Mouse (Mus musculus): ENCODE measurements around the gene Dcpp1. TPM values are rescaled to one million over a fixed set of nuclear protein-coding genes. Genes with fewer than 3 reads are reported as not detected.
"Not testable (repeated sequence)": the region's sequence is repeated elsewhere in the genome, so short reads cannot be mapped to it uniquely, and the experiment has no call there.

Dcpp1 gene
- not detected in 2 replicates for total RNA-seq (2017)

- ATAC-seq (replicated peaks in 1 of 2; ENCODE audit: insufficient read depth in 1 of 2, low FRiP score in 2 of 2, low TSS enrichment in 1 of 2, low read depth in 1 of 2, poor library complexity in 2 of 2, severe bottlenecking in 2 of 2) = not testable (repeated sequence)
These were observed at the start of gene Dcpp1, which contains the start of gene Dcpp2 for GRCm38 (mm10) chr17:23880576-23880975. Dcpp1 (plus strand) TSS chr17:23880876. Dcpp2 (plus strand) TSS chr17:23880880.

GRCm38 (mm10) chr17:23831201-23831600 is 49.5 kb upstream of the Dcpp1 start:
- no peak for ATAC-seq (replicated peaks in 1 of 2; ENCODE audit: insufficient read depth in 1 of 2, low FRiP score in 2 of 2, low TSS enrichment in 1 of 2, low read depth in 1 of 2, poor library complexity in 2 of 2, severe bottlenecking in 2 of 2)

DNA sequence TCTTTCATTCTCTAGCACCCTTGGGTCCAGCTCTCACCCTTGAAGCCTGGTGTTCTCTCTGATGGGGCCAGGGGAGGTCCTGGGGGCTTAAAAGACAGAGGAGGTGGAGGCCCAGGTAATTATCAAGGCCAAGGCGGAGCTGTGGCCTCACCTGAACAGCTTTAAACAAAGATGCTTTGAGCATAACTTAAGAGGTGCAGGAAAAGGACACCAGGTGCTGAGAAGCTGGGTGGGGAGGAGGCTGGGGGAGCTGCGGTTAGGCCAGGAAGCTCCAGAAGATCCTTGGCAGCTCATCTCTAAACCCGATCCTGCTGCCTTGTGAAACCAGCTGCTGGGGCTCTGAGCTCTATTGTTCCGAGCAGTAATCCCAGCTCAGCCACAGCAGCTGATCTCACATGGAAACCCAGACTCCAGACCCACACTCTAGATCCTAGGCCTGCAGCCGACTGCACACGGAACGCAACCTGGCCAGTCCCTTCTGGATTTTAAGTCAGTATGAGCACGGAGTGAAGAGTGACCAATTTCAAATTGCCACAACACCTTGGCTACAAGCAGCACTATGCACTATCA is 44.6 kb upstream of the Dcpp1 start, which contains the start of gene Prss33:
Gene Prss33, minus strand, starts transcription at position 51 of the 570 bp plus-strand sequence.
- no peak; a peak in 1 of 4 replicates for ATAC-seq (replicated peaks in 1 of 2; ENCODE audit: insufficient read depth in 1 of 2, low FRiP score in 2 of 2, low TSS enrichment in 1 of 2, low read depth in 1 of 2, poor library complexity in 2 of 2, severe bottlenecking in 2 of 2)

GRCm38 (mm10) chr17:23841145-23841544 is 39.5 kb upstream of the Dcpp1 start:
- peak; percentile 59 to 63 for ATAC-seq (replicated peaks in 1 of 2; ENCODE audit: insufficient read depth in 1 of 2, low FRiP score in 2 of 2, low TSS enrichment in 1 of 2, low read depth in 1 of 2, poor library complexity in 2 of 2, severe bottlenecking in 2 of 2)

- ATAC-seq (replicated peaks in 1 of 2; ENCODE audit: insufficient read depth in 1 of 2, low FRiP score in 2 of 2, low TSS enrichment in 1 of 2, low read depth in 1 of 2, poor library complexity in 2 of 2, severe bottlenecking in 2 of 2) = no peak
These were observed 37.4 kb upstream of the Dcpp1 start for GRCm38 (mm10) chr17:23843141-23843811.

GRCm38 (mm10) chr17:23843812-23844273 is 36.8 kb upstream of the Dcpp1 start, which contains the start of the genes Prss32 and Prss41:
Prss32 (plus strand) TSS chr17:23843855.
Prss41 (minus strand) TSS chr17:23844172.
- peak; percentile 49 to 67; a peak in 3 of 4 replicates for ATAC-seq (replicated peaks in 1 of 2; ENCODE audit: insufficient read depth in 1 of 2, low FRiP score in 2 of 2, low TSS enrichment in 1 of 2, low read depth in 1 of 2, poor library complexity in 2 of 2, severe bottlenecking in 2 of 2)

GRCm38 (mm10) chr17:23850028-23850427 is 30.6 kb upstream of the Dcpp1 start:
- ATAC-seq (replicated peaks in 1 of 2; ENCODE audit: insufficient read depth in 1 of 2, low FRiP score in 2 of 2, low TSS enrichment in 1 of 2, low read depth in 1 of 2, poor library complexity in 2 of 2, severe bottlenecking in 2 of 2) = no peak

DNA sequence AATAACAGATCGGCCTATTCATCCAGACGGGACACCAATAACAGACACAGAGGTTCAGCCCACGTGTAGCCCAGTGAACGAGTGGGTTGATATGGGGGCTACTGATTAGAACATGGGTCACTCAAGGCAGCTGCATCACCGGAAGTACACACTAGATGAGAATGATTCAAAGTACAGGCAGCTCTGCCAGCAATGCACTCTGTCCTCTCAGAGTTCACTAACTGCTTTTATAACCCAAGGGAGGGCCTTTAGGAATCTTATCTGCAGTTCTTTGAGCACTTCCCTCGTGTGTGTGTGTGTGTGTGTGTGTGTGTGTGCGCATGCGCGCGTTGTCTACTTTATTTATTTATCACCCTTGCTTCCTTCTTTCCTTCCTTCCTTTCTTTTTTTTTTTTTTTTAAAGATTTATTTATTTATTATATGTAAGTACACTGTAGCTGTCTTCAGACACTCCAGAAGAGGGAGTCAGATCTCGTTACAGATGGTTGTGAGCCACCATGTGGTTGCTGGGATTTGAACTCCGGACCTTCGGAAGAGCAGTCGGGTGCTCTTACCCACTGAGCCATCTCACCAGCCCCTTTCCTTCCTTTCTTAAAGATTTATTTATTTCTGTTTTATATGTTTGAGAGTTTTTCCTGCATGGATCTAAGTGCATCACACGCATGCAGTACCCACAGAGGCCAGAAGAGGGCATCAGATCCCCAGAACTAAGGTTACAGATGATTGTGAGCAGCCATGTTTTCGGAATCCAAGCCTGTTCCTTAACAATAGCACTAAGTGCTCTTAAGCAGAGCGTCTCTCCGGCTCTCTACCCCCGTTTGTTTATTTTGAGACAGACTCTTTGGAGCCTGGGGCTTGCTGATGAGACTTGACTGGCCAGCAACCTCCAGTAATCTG is 29.6 kb upstream of the Dcpp1 start:
- peak in 1 of 2 experiments; percentile 62; a peak in 1 of 4 replicates for ATAC-seq (replicated peaks in 1 of 2; ENCODE audit: insufficient read depth in 1 of 2, low FRiP score in 2 of 2, low TSS enrichment in 1 of 2, low read depth in 1 of 2, poor library complexity in 2 of 2, severe bottlenecking in 2 of 2)

DNA sequence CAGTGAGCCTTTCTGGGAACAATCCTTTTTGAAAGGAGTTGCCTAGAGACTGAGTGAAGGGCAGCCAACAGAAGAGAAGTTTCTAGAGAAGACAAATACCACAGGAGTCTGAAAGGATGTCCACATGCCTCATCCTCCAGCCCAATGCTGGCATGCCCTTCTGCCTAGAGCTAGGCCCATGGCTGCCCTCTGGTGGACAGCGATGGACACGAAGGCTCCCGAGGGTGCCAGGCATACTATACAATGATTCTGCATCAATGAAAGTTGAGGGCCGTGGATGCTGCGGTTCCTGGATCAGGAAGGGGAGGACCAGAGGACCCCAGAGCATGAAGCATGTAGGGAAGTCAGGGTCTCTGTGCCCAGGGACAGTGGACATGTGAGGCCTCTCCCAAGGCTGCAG is 27.4 kb upstream of the Dcpp1 start:
- peak; percentile 63 to 70; a peak in 2 of 4 replicates for ATAC-seq (replicated peaks in 1 of 2; ENCODE audit: insufficient read depth in 1 of 2, low FRiP score in 2 of 2, low TSS enrichment in 1 of 2, low read depth in 1 of 2, poor library complexity in 2 of 2, severe bottlenecking in 2 of 2)

DNA sequence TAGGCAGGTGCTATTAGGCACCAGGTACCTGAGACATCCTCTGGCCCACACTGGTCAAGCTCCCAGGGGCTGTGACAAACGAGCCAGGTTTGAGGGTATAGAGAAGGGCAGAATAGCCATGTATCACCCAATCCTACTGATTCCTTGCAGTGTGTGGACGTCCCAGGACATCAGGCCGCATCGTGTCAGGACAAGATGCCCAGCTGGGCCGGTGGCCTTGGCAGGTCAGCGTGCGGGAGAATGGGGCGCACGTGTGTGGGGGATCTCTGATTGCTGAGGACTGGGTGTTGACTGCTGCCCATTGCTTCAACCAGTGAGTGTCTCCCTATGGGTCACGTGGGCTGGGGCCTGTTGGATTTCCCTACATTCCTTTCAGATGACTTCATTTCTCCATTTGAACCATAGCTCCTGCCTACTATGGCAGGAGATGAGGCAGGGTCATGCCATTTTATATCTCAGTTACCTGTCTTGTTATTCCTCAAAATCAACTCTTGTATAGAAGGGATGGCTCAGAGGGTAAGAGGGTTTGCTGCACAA is 26.4 kb upstream of the Dcpp1 start:
- ATAC-seq (replicated peaks in 1 of 2; ENCODE audit: insufficient read depth in 1 of 2, low FRiP score in 2 of 2, low TSS enrichment in 1 of 2, low read depth in 1 of 2, poor library complexity in 2 of 2, severe bottlenecking in 2 of 2) = no peak

- no peak for ATAC-seq (replicated peaks in 1 of 2; ENCODE audit: insufficient read depth in 1 of 2, low FRiP score in 2 of 2, low TSS enrichment in 1 of 2, low read depth in 1 of 2, poor library complexity in 2 of 2, severe bottlenecking in 2 of 2)
These were observed 23.5 kb upstream of the Dcpp1 start for GRCm38 (mm10) chr17:23857193-23857592.

GRCm38 (mm10) chr17:23857913-23858312 is 22.8 kb upstream of the Dcpp1 start:
- no peak for ATAC-seq (replicated peaks in 1 of 2; ENCODE audit: insufficient read depth in 1 of 2, low FRiP score in 2 of 2, low TSS enrichment in 1 of 2, low read depth in 1 of 2, poor library complexity in 2 of 2, severe bottlenecking in 2 of 2)

DNA sequence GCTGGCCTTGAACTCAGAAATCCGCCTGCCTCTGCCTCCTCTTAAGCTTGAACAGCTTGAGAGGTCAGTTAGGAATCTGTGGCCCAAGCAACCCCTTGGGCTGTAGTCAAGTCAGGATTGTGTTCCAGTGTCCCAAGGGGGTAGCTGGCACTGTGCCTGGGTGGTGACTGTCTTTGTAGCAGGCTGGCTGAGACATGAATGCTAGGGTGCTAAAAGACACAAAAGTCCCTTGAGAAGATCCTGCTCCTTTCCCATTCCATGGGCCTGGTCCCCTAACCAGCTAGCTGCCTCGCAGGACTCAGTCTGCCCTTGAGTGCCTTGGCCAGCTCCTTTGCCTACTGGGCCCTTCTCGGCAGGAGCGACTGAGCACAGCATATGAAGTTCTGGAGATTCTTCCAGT is 17.8 kb upstream of the Dcpp1 start:
- no peak for ATAC-seq (replicated peaks in 1 of 2; ENCODE audit: insufficient read depth in 1 of 2, low FRiP score in 2 of 2, low TSS enrichment in 1 of 2, low read depth in 1 of 2, poor library complexity in 2 of 2, severe bottlenecking in 2 of 2)

DNA sequence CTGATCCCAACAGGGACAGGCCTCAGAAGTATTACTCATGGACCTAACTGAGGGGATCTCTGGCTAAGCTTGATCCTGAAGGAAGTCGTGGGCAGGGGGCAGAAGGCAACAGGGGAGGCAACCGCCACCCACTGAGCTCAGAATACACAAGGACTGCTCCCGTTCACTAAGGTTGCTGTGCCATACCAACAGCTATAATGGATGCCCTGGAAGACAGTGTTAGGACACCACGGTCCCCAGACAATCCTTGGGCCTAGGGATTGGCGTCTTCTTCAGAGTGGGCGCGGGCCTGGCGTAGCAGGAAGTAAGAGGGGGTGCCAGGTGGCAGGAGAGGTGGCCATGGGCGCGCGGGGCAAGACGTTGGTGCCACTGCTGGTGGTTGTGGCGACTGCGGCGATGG is 12.9 kb upstream of the Dcpp1 start, which contains the start of gene Prss21:
Gene Prss21, plus strand, starts transcription at position 301 of the 400 bp plus-strand sequence.
- no peak for ATAC-seq (replicated peaks in 1 of 2; ENCODE audit: insufficient read depth in 1 of 2, low FRiP score in 2 of 2, low TSS enrichment in 1 of 2, low read depth in 1 of 2, poor library complexity in 2 of 2, severe bottlenecking in 2 of 2)

GRCm38 (mm10) chr17:23868513-23868912 is 12.2 kb upstream of the Dcpp1 start:
- ATAC-seq (replicated peaks in 1 of 2; ENCODE audit: insufficient read depth in 1 of 2, low FRiP score in 2 of 2, low TSS enrichment in 1 of 2, low read depth in 1 of 2, poor library complexity in 2 of 2, severe bottlenecking in 2 of 2) = peak in 1 of 2 experiments; percentile 71; a peak in 2 of 4 replicates

- ATAC-seq (replicated peaks in 1 of 2; ENCODE audit: insufficient read depth in 1 of 2, low FRiP score in 2 of 2, low TSS enrichment in 1 of 2, low read depth in 1 of 2, poor library complexity in 2 of 2, severe bottlenecking in 2 of 2) = peak in 1 of 2 experiments; percentile 54; a peak in 1 of 4 replicates
These were observed 6.5 kb upstream of the Dcpp1 start for GRCm38 (mm10) chr17:23873884-23874856.
